In the genomic region with DNA sequence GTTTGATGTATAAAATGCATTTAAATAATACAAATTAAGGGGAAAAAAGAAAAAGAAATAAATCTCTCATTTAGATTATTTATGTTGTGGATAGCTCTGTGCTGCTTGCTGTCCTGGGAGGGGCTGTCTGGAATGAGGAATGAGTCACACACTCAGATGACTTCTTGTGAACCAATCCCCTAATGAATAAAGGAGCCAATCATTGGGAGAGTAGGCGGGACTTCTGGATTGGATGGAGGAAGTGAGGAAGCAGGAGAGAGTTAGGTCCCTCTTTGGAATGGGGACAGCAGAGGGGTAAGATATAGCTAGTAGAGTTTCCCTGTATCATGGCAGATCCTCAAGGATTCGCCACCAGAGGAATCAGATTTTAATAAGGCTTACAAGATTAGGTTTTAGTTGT, we compare ENCODE assay signal across 15 mouse cellular contexts. TPM values are rescaled to one million over a fixed set of nuclear protein-coding genes. Genes with fewer than 3 reads are reported as not detected.
DNase-seq lines count a peak whose midpoint lies in the region; ATAC-seq and TF ChIP-seq lines count a peak whose summit lies in the region.
"Had no signal": no experiment of that assay in that cellular context is flagged by ENCODE, and none has a peak within 500 bp of the region (broad histone marks: within the 10 kb centered on the region; RNA-seq: fewer than 3 reads in every experiment).

No protein-coding gene starts in this region.

- DNase-seq in limb, embryonic 11.5 days (ENCODE audit: low spot score), result peak; percentile 19
- DNase-seq in limb, embryonic 10.5 days (ENCODE audit: low spot score), result no peak
- peak; percentile 90 for DNase-seq in 416B (ENCODE audit: low read depth)
- peak; percentile 18 for DNase-seq in brain, embryonic 14.5 days (ENCODE audit: low read depth)
- DNase-seq in midbrain, embryonic 10.5 days (ENCODE audit: low spot score), result no peak
- no peak for DNase-seq in left cerebral cortex, adult 11 months (ENCODE audit: low spot score)
- DNase-seq: gastrocnemius, postnatal 10 days; heart, postnatal 14 days; thymus, postnatal 25 days had no signal

- 67% methylated on average over 2 of the region's 2 CpGs for WGBS in limb, embryonic 11.5 days
- 75% methylated on average over 2 of the region's 2 CpGs for WGBS in limb, embryonic 10.5 days
- WGBS in midbrain, embryonic 10.5 days, result 69% methylated on average over 2 of the region's 2 CpGs

- no peak for TF ChIP-seq CTCF in E14TG2a.4 (conservative IDR thresholded peaks at IDR 0.05; ENCODE audit: low read length)
- no peak for TF ChIP-seq CTCF in brain, embryonic 14.5 days (IDR thresholded peaks at IDR 0.05; ENCODE audit: borderline replicate concordance, extremely low read depth, insufficient read depth, insufficient read length)

- no peaks in the 10 kb centered on the region for H3K9me3 ChIP-seq in limb, embryonic 11.5 days (ENCODE audit: control insufficient read depth, low read length)
- no peaks in the 10 kb centered on the region for H3K9me3 ChIP-seq in limb, embryonic 10.5 days (replicated peaks)
- H3K9me3 ChIP-seq in E14TG2a.4 (ENCODE audit: low read length), result no peaks in the 10 kb centered on the region
- no peaks in the 10 kb centered on the region for H3K9me3 ChIP-seq in midbrain, embryonic 10.5 days (replicated peaks)
- H3K9me3 ChIP-seq: forebrain, embryonic 15.5 days; kidney, embryonic 15.5 days; limb, embryonic 13.5 days had no signal

- no peak overlapping the region for H3K27ac ChIP-seq in limb, embryonic 11.5 days (replicated peaks; ENCODE audit: low read depth, low read length)
- no peak overlapping the region for H3K27ac ChIP-seq in limb, embryonic 10.5 days
- H3K27ac ChIP-seq in midbrain, embryonic 10.5 days (replicated peaks), result no peak overlapping the region
- H3K27ac ChIP-seq: forebrain, embryonic 15.5 days; kidney, embryonic 15.5 days; limb, embryonic 13.5 days; stomach, postnatal 0 days had no signal

- no peak for TF ChIP-seq POLR2A in brain, embryonic 14.5 days (IDR thresholded peaks at IDR 0.05; ENCODE audit: borderline replicate concordance, extremely low read depth, insufficient read depth, insufficient read length, poor library complexity, severe bottlenecking)

- H3K9ac ChIP-seq in limb, embryonic 11.5 days (ENCODE audit: low read length), result no peak overlapping the region
- H3K9ac ChIP-seq: forebrain, embryonic 15.5 days; kidney, embryonic 15.5 days; limb, embryonic 13.5 days had no signal

- ATAC-seq in limb, embryonic 11.5 days (ENCODE audit: insufficient number of reproducible peaks, low FRiP score, low TSS enrichment, low read depth), result no peak
- ATAC-seq: forebrain, embryonic 15.5 days had no signal

- H3K27me3 ChIP-seq in limb, embryonic 11.5 days (ENCODE audit: control insufficient read depth, insufficient read depth, low read length), result no peaks in the 10 kb centered on the region
- H3K27me3 ChIP-seq in limb, embryonic 10.5 days (ENCODE audit: low read depth, poor library complexity, severe bottlenecking), result no peaks in the 10 kb centered on the region
- H3K27me3 ChIP-seq in E14TG2a.4 (ENCODE audit: insufficient read depth, low read length), result no peaks in the 10 kb centered on the region
- H3K27me3 ChIP-seq in midbrain, embryonic 10.5 days (ENCODE audit: low read depth, poor library complexity, severe bottlenecking), result no peaks in the 10 kb centered on the region
- H3K27me3 ChIP-seq: forebrain, embryonic 15.5 days; kidney, embryonic 15.5 days; limb, embryonic 13.5 days had no signal

- H3K36me3 ChIP-seq in limb, embryonic 11.5 days (ENCODE audit: control insufficient read depth, insufficient read depth, low read length), result no peaks in the 10 kb centered on the region
- no peaks in the 10 kb centered on the region for H3K36me3 ChIP-seq in limb, embryonic 10.5 days
- H3K36me3 ChIP-seq in E14TG2a.4 (ENCODE audit: insufficient read depth, low read length), result no peaks in the 10 kb centered on the region
- H3K36me3 ChIP-seq in midbrain, embryonic 10.5 days, result no peaks in the 10 kb centered on the region
- H3K36me3 ChIP-seq: forebrain, embryonic 15.5 days; kidney, embryonic 15.5 days; limb, embryonic 13.5 days had no signal

- no peaks in the 10 kb centered on the region for H3K4me1 ChIP-seq in limb, embryonic 11.5 days (ENCODE audit: control insufficient read depth, insufficient read depth, low read length)
- no peaks in the 10 kb centered on the region for H3K4me1 ChIP-seq in limb, embryonic 10.5 days
- no peaks in the 10 kb centered on the region for H3K4me1 ChIP-seq in E14TG2a.4 (replicated peaks; ENCODE audit: low read depth, low read length)
- H3K4me1 ChIP-seq in midbrain, embryonic 10.5 days, result no peaks in the 10 kb centered on the region
- H3K4me1 ChIP-seq: forebrain, embryonic 15.5 days; limb, embryonic 13.5 days had no signal

- H3K4me3 ChIP-seq in limb, embryonic 11.5 days (ENCODE audit: low read depth, low read length), result no peak overlapping the region
- H3K4me3 ChIP-seq in limb, embryonic 10.5 days, result no peak overlapping the region
- 0 out of 2 replicates have a peak overlapping the region, but pooled peaks have one; percentile 17 for H3K4me3 ChIP-seq in E14TG2a.4 (replicated peaks; ENCODE audit: low read length)
- H3K4me3 ChIP-seq in midbrain, embryonic 10.5 days, result no peak overlapping the region
- H3K4me3 ChIP-seq: forebrain, embryonic 15.5 days; kidney, embryonic 15.5 days; limb, embryonic 13.5 days had no signal

- no peak overlapping the region for H3K4me2 ChIP-seq in limb, embryonic 11.5 days (ENCODE audit: low read depth, severe bottlenecking)
- H3K4me2 ChIP-seq: forebrain, embryonic 15.5 days; kidney, embryonic 15.5 days; limb, embryonic 13.5 days had no signal

RNA-seq across cellular contexts. Expression of gene Olfr283, which starts 6.9 kb away (rescaled TPM):
- polyA plus RNA-seq in limb, embryonic 11.5 days (2014; fragmentation: Nextera tagmentation; extraction: Ambion mirVana), result not detected in 2 replicates
- polyA plus RNA-seq in limb, embryonic 10.5 days (2016; fragmentation: Nextera tagmentation; extraction: Ambion mirVana), result not detected in 2 replicates
- not detected in 2 replicates for polyA plus RNA-seq in brain, embryonic 14.5 days (2012; rRNA removed)
- polyA plus RNA-seq in midbrain, embryonic 10.5 days (2016; fragmentation: Nextera tagmentation; extraction: Ambion mirVana), result not detected in 2 replicates
- polyA plus RNA-seq: forebrain, embryonic 15.5 days; kidney, embryonic 15.5 days; limb, embryonic 13.5 days; liver, embryonic 16.5 days; stomach, postnatal 0 days had no signal

RNA-seq across cellular contexts. Expression of gene Olfr282, which starts 43.4 kb away (rescaled TPM):
- not detected in 2 replicates for polyA plus RNA-seq in limb, embryonic 11.5 days (2014; fragmentation: Nextera tagmentation; extraction: Ambion mirVana)
- polyA plus RNA-seq in limb, embryonic 10.5 days (2016; fragmentation: Nextera tagmentation; extraction: Ambion mirVana), result not detected in 2 replicates
- not detected in 2 replicates for polyA plus RNA-seq in brain, embryonic 14.5 days (2012; rRNA removed)
- not detected in 2 replicates for polyA plus RNA-seq in midbrain, embryonic 10.5 days (2016; fragmentation: Nextera tagmentation; extraction: Ambion mirVana)
- polyA plus RNA-seq: forebrain, embryonic 15.5 days; kidney, embryonic 15.5 days; limb, embryonic 13.5 days; liver, embryonic 16.5 days; stomach, postnatal 0 days had no signal

RNA-seq across cellular contexts. Expression of gene Olfr284, which starts 46.8 kb away (rescaled TPM):
- polyA plus RNA-seq in limb, embryonic 11.5 days (2014; fragmentation: Nextera tagmentation; extraction: Ambion mirVana), result not detected in 2 replicates
- not detected in 2 replicates for polyA plus RNA-seq in limb, embryonic 10.5 days (2016; fragmentation: Nextera tagmentation; extraction: Ambion mirVana)
- not detected in 2 replicates for polyA plus RNA-seq in brain, embryonic 14.5 days (2012; rRNA removed)
- polyA plus RNA-seq in midbrain, embryonic 10.5 days (2016; fragmentation: Nextera tagmentation; extraction: Ambion mirVana), result not detected in 2 replicates
- polyA plus RNA-seq: forebrain, embryonic 15.5 days; kidney, embryonic 15.5 days; limb, embryonic 13.5 days; liver, embryonic 16.5 days; stomach, postnatal 0 days had no signal

Comparison
In these comparisons a context has a peak if more than half of its experiments do, and no peak if none do; other contexts are left out.
1. DNase-seq: peak in limb, embryonic 11.5 days (single experiment), 416B (single experiment) and brain, embryonic 14.5 days (single experiment); none in limb, embryonic 10.5 days (single experiment), midbrain, embryonic 10.5 days (single experiment) and left cerebral cortex, adult 11 months (single experiment).